Mouse (Mus musculus): ENCODE measurements around the gene Cchcr1.
A peak's percentile ranks its signal among the peaks of the same experiment; 100 is the strongest.
"Not testable (repeated sequence)": the region's sequence is repeated elsewhere in the genome, so short reads cannot be mapped to it uniquely, and the experiment has no call there.

Cchcr1 gene

GRCm38 (mm10) chr17:35516652-35517500 lies at the start of gene Cchcr1, which contains the start of gene Tcf19:
Gene Cchcr1 (plus strand): TSS chr17:35517100.
Gene Tcf19 (minus strand): TSS chr17:35516824.
- peak; percentile 67 to 81 for DNase-seq (ENCODE audit: low read depth in 1 of 2, low spot score in 2 of 2)

GRCm38 (mm10) chr17:35468936-35469335 lies 48.0 kb upstream of the Cchcr1 start:
- not testable (repeated sequence) for DNase-seq (ENCODE audit: low read depth in 1 of 2, low spot score in 2 of 2)

GRCm38 (mm10) chr17:35469842-35470751 lies 46.8 kb upstream of the Cchcr1 start, which contains the start of gene H2-Q10:
Gene H2-Q10 (plus strand): TSS chr17:35470089.
- DNase-seq (ENCODE audit: low read depth in 1 of 2, low spot score in 2 of 2), result no peak

GRCm38 (mm10) chr17:35484066-35484465 lies 32.8 kb upstream of the Cchcr1 start:
- DNase-seq (ENCODE audit: low read depth in 1 of 2, low spot score in 2 of 2), result peak in 1 of 2 experiments; percentile 28

- no peak for DNase-seq (ENCODE audit: low read depth in 1 of 2, low spot score in 2 of 2)
These were observed 31.2 kb upstream of the Cchcr1 start for GRCm38 (mm10) chr17:35485702-35486101.

GRCm38 (mm10) chr17:35486726-35487125 lies 30.2 kb upstream of the Cchcr1 start:
- DNase-seq (ENCODE audit: low read depth in 1 of 2, low spot score in 2 of 2), result no peak

GRCm38 (mm10) chr17:35488041-35488440 lies 28.9 kb upstream of the Cchcr1 start:
- no peak for DNase-seq (ENCODE audit: low read depth in 1 of 2, low spot score in 2 of 2)

- no peak for DNase-seq (ENCODE audit: low read depth in 1 of 2, low spot score in 2 of 2)
These were observed 26.6 kb upstream of the Cchcr1 start for GRCm38 (mm10) chr17:35490320-35490719.

GRCm38 (mm10) chr17:35497124-35497523 lies 19.8 kb upstream of the Cchcr1 start:
- DNase-seq (ENCODE audit: low read depth in 1 of 2, low spot score in 2 of 2), result no peak

GRCm38 (mm10) chr17:35502226-35502625 lies 14.7 kb upstream of the Cchcr1 start:
- DNase-seq (ENCODE audit: low read depth in 1 of 2, low spot score in 2 of 2), result no peak

- DNase-seq (ENCODE audit: low read depth in 1 of 2, low spot score in 2 of 2), result no peak
These were observed 14.1 kb upstream of the Cchcr1 start for GRCm38 (mm10) chr17:35502762-35503161.

- DNase-seq (ENCODE audit: low read depth in 1 of 2, low spot score in 2 of 2), result no peak
These were observed 13.1 kb upstream of the Cchcr1 start for GRCm38 (mm10) chr17:35503849-35504248.

GRCm38 (mm10) chr17:35504628-35505481 lies 12.0 kb upstream of the Cchcr1 start:
- no peak for DNase-seq (ENCODE audit: low read depth in 1 of 2, low spot score in 2 of 2)

- no peak for DNase-seq (ENCODE audit: low read depth in 1 of 2, low spot score in 2 of 2)
These were observed 11.1 kb upstream of the Cchcr1 start, which contains the start of gene Pou5f1 for GRCm38 (mm10) chr17:35505776-35506175. Gene Pou5f1 (plus strand): TSS chr17:35506018.

GRCm38 (mm10) chr17:35506881-35507280 lies 10.0 kb upstream of the Cchcr1 start:
- DNase-seq (ENCODE audit: low read depth in 1 of 2, low spot score in 2 of 2), result no peak

- no peak for DNase-seq (ENCODE audit: low read depth in 1 of 2, low spot score in 2 of 2)
These were observed 9.2 kb upstream of the Cchcr1 start for GRCm38 (mm10) chr17:35507556-35508260.

- DNase-seq (ENCODE audit: low read depth in 1 of 2, low spot score in 2 of 2), result not testable (repeated sequence)
These were observed 8.6 kb upstream of the Cchcr1 start for GRCm38 (mm10) chr17:35508279-35508678.

- DNase-seq (ENCODE audit: low read depth in 1 of 2, low spot score in 2 of 2), result no peak
These were observed 7.6 kb upstream of the Cchcr1 start for GRCm38 (mm10) chr17:35509284-35509683.

GRCm38 (mm10) chr17:35512916-35513626 lies 3.8 kb upstream of the Cchcr1 start:
- no peak for DNase-seq (ENCODE audit: low read depth in 1 of 2, low spot score in 2 of 2)
